Mouse (Mus musculus): ENCODE data around the gene Bspry. TPM values are rescaled to one million over a fixed set of nuclear protein-coding genes. Genes with fewer than 3 reads are reported as not detected.

Bspry gene
- 31.7 and 33.2 TPM in 2 replicates for polyA plus RNA-seq (2015; fragmentation: Nextera tagmentation; extraction: Ambion mirVana)

DNA sequence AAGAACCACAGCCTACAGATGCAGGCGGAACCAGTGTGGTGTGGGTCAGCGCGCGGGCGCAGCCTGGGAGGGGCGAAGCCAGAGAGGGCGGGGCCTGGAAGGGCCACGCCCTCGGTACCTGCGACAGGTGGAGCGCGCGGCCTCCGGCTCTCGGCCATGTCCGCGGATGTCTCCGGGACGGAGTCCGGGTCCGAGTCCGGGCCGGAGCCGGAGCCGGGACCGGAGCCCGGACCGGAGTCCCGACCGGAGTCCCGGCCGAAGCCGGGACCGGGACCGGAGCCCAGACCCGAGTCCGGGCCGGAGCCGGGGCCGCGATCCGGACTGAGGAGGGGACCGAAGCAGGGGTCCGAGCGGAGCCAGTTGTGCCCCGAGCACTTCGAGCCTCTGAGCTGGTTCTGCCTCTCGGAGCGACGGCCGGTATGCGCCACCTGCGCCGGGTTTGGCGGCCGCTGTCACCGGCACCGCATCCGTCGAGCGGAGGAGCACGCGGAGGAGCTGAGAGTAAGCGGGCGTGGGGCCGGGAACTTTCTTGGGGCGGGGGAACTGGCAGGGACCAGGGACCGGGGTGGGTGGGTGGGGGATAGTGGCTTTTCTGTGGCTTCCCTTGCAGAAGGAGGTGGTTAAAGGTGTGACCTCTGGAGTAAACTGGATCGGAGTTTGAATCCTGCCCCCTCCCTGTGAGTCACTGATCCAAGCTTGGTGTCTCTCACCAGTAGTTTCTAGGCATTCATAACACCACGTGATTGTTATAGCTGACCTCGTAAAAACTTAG lies at the start of gene Bspry:
Gene Bspry (plus strand): TSS at position 117 of the 772 bp plus-strand sequence.
- H3K27me3 ChIP-seq (replicated peaks): no peaks in the 10 kb centered on the region

DNA sequence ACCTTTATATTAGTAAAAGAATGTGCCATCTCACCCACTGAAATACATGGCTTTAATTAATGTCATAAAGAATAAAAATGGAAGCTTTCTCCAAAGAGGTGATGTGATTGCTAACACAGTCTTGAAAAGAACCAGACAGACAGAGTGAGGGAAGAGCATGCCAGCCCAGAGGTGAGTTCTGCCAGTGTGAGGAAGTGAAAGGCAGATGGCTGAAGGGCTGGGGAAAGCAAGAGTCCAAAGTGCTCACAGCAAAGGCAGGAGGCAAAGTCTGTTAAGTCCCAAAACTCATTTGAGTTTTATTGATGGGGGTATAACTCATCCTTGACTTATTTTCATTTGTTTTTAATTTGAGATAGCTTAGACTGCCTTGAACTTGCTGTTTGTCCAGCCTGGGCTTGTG lies 49.2 kb upstream of the Bspry start:
- no peak for ATAC-seq
- Histone ChIP-seq H3K27me3 (replicated peaks) (no peaks in the 10 kb centered on the region), H3K36me3 (no peaks in the 10 kb centered on the region), H3K4me1 (replicated peaks) (no peaks in the 10 kb centered on the region), H3K27ac (no peak overlapping the region), H3K9ac (no peak overlapping the region), H3K4me3 (replicated peaks) (no peak overlapping the region), H3K9me3 (no peaks in the 10 kb centered on the region), H3K4me2 (replicated peaks) (no peak overlapping the region)

More for the DNA sequence above, at the start of gene Bspry:
- 0 out of 2 replicates have a peak within 1 kb of the TSS, but pooled peaks have one; percentile 37 for H3K27ac ChIP-seq
- H3K9me3 ChIP-seq: no peaks in the 10 kb centered on the region
- peak within 1 kb of the TSS; percentile 49 for H3K4me3 ChIP-seq (replicated peaks)
- WGBS: 1% methylated on average over 71 of the region's 71 CpGs
- peak; percentile 93 for ATAC-seq
- H3K4me2 ChIP-seq (replicated peaks): peak within 1 kb of the TSS; percentile 81
- H3K4me1 ChIP-seq (replicated peaks): 0 out of 2 replicates have a peak, but pooled peaks cover 5% of the 10 kb centered on the region
- peak within 1 kb of the TSS; percentile 54 for H3K9ac ChIP-seq
- H3K36me3 ChIP-seq: no peaks in the 10 kb centered on the region

DNA sequence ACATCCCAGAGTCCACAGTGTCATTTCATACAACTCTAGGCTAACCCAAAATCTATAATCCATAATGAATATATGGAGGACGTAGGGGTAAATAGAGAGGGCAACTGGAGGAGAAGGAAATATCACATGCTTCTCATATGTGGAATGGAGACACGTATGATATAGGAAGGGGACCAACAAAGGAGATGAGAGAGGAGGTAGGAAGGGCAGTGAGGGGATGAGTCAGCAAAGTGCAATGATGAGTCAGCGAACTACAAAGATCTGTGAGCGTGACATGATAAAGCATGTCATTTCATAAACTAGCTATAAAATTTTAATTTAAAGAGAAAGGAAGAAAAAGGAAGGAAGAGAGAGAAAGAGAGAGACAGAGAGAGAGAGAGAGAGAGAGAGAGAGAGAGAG lies 48.3 kb upstream of the Bspry start:
- Histone ChIP-seq H3K9ac (no peak overlapping the region), H3K4me2 (replicated peaks) (no peak overlapping the region), H3K27ac (no peak overlapping the region), H3K4me3 (replicated peaks) (no peak overlapping the region), H3K36me3 (no peaks in the 10 kb centered on the region), H3K4me1 (replicated peaks) (no peaks in the 10 kb centered on the region), H3K9me3 (no peaks in the 10 kb centered on the region), H3K27me3 (replicated peaks) (no peaks in the 10 kb centered on the region)
- ATAC-seq: no peak
- WGBS: 80% methylated on average over 4 of the region's 4 CpGs

DNA sequence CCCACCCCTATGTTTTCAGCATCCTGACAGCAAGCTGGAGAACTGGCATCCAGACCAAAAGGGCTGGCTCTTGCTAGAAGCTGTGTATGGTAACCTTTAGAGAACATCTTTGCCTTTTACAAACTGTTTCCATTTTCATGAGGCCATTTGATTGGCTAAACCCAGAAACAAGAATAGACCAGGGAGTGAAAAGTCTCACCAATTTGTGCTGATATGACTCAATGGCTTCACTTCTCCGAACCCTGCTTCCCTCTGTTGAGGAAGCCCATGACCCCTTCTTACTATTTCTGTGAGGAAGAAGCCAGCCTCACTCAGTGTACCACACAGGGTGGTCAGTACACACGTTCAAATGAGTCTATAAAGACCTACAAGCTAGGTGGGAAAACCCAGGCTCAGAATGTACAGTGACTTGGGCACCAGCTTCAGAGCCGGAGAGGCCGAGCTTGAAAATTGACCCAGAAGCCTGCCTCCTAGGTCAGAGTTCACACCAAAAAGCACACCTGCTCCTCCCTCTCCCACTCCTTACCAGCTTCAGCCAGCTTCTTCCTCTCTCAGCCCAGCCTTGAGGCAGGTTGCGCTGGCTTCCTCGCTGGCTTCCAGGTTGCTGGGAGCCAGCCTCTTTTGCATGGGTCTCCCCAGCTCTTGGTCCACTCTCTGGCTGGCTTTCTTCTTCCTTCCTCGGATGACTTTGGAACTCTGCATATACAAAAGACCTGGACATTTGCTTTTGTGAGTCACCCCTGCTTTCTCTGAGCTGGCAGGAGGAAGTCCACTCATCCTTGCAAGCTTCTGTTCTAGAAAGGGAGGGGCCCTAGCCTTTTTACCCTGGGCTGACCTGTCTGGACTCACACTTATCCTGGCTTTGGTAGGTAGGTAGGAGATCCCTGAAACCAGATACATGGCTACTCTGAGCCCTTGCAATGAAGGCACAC lies 45.6 kb upstream of the Bspry start:
- H3K4me2 ChIP-seq (replicated peaks): no peak overlapping the region
- no peak overlapping the region for H3K27ac ChIP-seq
- H3K9ac ChIP-seq: no peak overlapping the region
- H3K9me3 ChIP-seq: no peaks in the 10 kb centered on the region
- H3K4me3 ChIP-seq (replicated peaks): no peak overlapping the region
- H3K4me1 ChIP-seq (replicated peaks): no peaks in the 10 kb centered on the region
- H3K27me3 ChIP-seq (replicated peaks): no peaks in the 10 kb centered on the region
- no peaks in the 10 kb centered on the region for H3K36me3 ChIP-seq
- peak; percentile 47; the same call in 1 of the 2 replicates for ATAC-seq
- WGBS: 65% methylated on average over 7 of the region's 7 CpGs

DNA sequence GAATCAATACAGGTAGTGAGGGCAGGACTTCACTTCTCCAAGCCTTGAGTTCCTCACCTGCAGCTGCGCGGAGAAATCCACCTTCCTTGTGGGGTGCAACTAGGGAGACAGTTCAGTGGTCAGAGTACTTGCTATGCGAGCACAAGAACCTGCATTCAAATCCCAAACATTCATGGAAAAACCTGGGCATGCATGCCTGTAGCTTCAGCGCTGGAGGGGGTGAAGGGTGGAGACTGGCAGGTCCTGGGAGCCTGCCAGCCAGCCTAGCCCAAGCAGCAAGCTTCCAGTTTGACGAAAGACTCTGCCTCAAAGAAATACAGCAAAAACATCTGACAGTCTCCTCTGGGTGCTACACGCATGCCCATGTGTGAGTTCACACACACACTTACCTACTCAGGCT lies 44.8 kb upstream of the Bspry start, which contains the start of gene Rnf183:
Gene Rnf183 (minus strand): TSS at position 172 of the 400 bp plus-strand sequence.
- Histone ChIP-seq H3K9me3 (no peaks in the 10 kb centered on the region), H3K27me3 (replicated peaks) (no peaks in the 10 kb centered on the region), H3K4me2 (replicated peaks) (no peak within 1 kb of the TSS), H3K4me1 (replicated peaks) (no peaks in the 10 kb centered on the region), H3K9ac (no peak within 1 kb of the TSS), H3K36me3 (no peaks in the 10 kb centered on the region), H3K27ac (no peak within 1 kb of the TSS), H3K4me3 (replicated peaks) (no peak within 1 kb of the TSS)
- ATAC-seq: no peak
- 76% methylated on average over 6 of the region's 6 CpGs for WGBS

DNA sequence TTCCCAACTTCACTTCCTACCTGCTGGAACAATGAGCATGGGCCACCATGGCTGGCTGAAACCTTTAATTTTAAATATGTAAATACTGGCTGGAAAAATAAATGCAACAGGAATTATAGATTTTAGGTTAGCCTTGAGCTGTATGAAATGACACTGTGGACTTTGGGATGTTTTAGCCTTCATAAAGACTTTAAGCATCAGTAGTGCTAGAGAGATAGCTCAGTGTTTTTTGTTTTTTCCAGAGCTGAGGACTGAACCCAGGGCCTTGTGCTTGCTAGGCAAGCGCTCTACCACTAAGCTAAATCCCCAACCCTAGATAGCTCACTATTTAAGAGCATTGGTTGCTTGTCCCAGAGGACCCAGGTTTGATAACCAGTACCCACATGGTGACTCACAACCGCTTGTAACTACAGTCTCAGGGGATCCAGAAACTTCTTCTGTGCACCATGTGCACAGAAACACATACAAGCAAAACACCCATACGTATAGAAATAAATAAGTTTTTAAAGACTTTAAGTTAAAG lies 42.5 kb upstream of the Bspry start:
- Histone ChIP-seq H3K4me3 (replicated peaks) (no peak overlapping the region), H3K27me3 (replicated peaks) (no peaks in the 10 kb centered on the region), H3K4me1 (replicated peaks) (no peaks in the 10 kb centered on the region), H3K36me3 (no peaks in the 10 kb centered on the region), H3K9me3 (no peaks in the 10 kb centered on the region), H3K9ac (no peak overlapping the region), H3K4me2 (replicated peaks) (no peak overlapping the region), H3K27ac (no peak overlapping the region)
- no peak for ATAC-seq
- 91% methylated on average over 3 of the region's 3 CpGs for WGBS

DNA sequence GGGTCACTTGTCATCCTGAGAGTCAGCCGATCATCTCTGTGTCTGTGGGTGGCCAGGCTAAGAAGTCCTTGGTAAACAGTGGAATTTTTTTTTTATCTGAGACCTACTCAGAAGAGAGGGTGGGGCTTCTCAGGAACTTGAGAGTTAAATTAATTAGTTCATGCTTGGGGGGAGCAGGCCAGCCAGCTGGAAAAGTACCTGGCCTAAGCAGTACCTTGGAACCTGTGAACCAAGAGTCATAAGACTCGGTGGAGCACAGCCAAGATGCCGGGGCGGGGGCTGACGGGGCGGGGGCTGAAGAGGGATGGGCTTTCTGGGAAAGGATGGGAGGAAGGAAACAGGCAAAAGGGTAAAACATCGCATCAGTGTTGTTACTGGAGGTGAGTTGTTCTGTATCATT lies 42.0 kb upstream of the Bspry start:
- H3K27ac ChIP-seq: no peak overlapping the region
- H3K4me3 ChIP-seq (replicated peaks): no peak overlapping the region
- WGBS: 72% methylated on average over 7 of the region's 7 CpGs
- H3K9me3 ChIP-seq: no peaks in the 10 kb centered on the region
- no peaks in the 10 kb centered on the region for H3K36me3 ChIP-seq
- no peaks in the 10 kb centered on the region for H3K27me3 ChIP-seq (replicated peaks)
- no peaks in the 10 kb centered on the region for H3K4me1 ChIP-seq (replicated peaks)
- ATAC-seq: no peak
- no peak overlapping the region for H3K9ac ChIP-seq
- no peak overlapping the region for H3K4me2 ChIP-seq (replicated peaks)

DNA sequence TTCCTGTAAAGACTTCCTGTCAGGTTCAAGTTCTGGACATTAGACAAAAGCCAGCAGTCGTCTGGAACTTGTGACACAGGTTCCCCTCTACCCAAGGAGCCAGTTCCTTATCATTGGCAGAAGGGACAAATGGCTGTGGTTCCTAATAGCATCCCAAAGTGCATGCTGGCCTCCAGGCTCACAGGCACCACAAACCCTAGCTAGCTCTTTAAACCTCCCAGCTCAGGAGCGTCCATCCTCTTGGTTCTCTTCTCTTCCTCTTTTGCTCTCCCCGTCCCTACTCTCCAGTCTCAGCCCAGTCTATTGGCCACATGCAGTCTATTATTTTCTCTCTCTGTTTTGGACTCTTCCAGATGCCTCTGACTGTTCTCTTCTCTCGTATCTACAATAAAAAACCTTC lies 40.1 kb upstream of the Bspry start:
- WGBS: 63% methylated on average over 4 of the region's 4 CpGs
- no peak for ATAC-seq
- Histone ChIP-seq H3K9ac (no peak overlapping the region), H3K9me3 (no peaks in the 10 kb centered on the region), H3K4me2 (replicated peaks) (no peak overlapping the region), H3K36me3 (no peaks in the 10 kb centered on the region), H3K4me1 (replicated peaks) (no peaks in the 10 kb centered on the region), H3K4me3 (replicated peaks) (no peak overlapping the region), H3K27ac (no peak overlapping the region), H3K27me3 (replicated peaks) (no peaks in the 10 kb centered on the region)

DNA sequence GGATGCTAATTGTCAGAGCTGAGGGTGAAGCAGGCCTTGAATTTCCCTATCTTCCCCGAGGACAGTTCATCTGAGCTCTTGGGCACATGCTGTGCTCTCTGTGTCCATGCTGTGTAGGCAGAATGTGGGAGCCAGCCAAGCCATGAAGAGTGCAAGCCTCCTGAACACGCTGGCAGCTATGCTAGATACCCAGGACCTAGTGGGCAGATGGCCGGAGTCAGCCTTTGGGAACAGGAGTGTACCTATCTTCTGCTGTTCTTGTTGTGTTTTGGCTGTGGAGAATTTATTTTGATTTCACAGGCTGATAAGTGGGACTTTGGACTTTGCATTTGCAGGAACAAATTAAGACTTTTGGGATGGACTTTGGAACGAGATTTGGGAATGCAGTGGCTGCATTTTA lies 39.3 kb upstream of the Bspry start:
- Histone ChIP-seq H3K4me1 (replicated peaks) (no peaks in the 10 kb centered on the region), H3K36me3 (no peaks in the 10 kb centered on the region), H3K4me2 (replicated peaks) (no peak overlapping the region), H3K27me3 (replicated peaks) (no peaks in the 10 kb centered on the region), H3K27ac (no peak overlapping the region), H3K9me3 (no peaks in the 10 kb centered on the region), H3K4me3 (replicated peaks) (no peak overlapping the region), H3K9ac (no peak overlapping the region)
- no peak for ATAC-seq
- WGBS: 82% methylated on average over 4 of the region's 4 CpGs

DNA sequence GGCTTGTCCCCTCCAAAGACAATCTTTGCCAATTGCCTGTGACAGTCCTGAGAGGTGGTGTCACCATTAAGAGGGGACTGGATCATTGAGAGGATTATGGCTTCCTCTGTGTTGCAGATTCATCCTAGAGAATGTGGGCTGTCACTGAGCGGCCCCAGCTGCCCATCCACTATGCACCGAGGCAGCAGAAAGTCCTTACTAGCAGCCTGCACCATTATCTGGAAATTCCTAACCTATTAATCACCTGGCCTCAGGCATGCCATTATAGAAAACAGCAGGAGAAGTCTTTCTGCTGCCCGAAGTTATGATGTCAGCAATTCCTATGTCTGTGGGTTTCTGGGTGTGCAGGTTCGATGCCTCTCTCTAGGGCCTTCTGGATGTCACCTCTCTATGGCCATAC lies 38.9 kb upstream of the Bspry start:
- 70% methylated on average over 4 of the region's 4 CpGs for WGBS
- no peaks in the 10 kb centered on the region for H3K36me3 ChIP-seq
- H3K4me2 ChIP-seq (replicated peaks): no peak overlapping the region
- no peak overlapping the region for H3K27ac ChIP-seq
- H3K27me3 ChIP-seq (replicated peaks): no peaks in the 10 kb centered on the region
- no peak overlapping the region for H3K4me3 ChIP-seq (replicated peaks)
- no peaks in the 10 kb centered on the region for H3K9me3 ChIP-seq
- H3K4me1 ChIP-seq (replicated peaks): no peaks in the 10 kb centered on the region
- no peak overlapping the region for H3K9ac ChIP-seq
- ATAC-seq: no peak

DNA sequence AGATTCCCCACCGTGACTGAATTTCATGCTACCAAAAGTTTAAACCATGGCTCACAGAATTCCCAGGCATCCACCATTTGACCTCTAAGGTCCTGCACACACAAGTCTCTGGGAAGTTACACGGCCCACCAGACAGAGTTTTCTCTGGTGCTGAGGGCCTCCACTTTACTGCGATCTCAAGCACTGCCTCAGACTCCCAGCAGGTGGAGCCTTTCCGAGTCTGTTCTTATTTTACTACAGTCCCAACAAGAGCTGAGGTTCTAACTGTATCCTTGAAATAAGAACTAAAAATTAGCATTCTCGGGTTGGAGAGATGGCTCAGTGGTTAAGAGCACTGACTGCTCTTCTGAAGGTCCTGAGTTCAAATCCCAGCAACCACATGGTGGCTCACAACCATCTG lies 24.9 kb upstream of the Bspry start:
- H3K27me3 ChIP-seq (replicated peaks): no peaks in the 10 kb centered on the region
- WGBS: 50% methylated on average over 5 of the region's 5 CpGs
- H3K9ac ChIP-seq: no peak overlapping the region
- ATAC-seq: no peak
- H3K4me2 ChIP-seq (replicated peaks): no peak overlapping the region
- no peaks in the 10 kb centered on the region for H3K9me3 ChIP-seq
- H3K27ac ChIP-seq: no peak overlapping the region
- no peaks in the 10 kb centered on the region for H3K36me3 ChIP-seq
- no peak overlapping the region for H3K4me3 ChIP-seq (replicated peaks)
- peaks cover 2% of the 10 kb centered on the region; the same call in 1 of the 2 replicates for H3K4me1 ChIP-seq (replicated peaks)

DNA sequence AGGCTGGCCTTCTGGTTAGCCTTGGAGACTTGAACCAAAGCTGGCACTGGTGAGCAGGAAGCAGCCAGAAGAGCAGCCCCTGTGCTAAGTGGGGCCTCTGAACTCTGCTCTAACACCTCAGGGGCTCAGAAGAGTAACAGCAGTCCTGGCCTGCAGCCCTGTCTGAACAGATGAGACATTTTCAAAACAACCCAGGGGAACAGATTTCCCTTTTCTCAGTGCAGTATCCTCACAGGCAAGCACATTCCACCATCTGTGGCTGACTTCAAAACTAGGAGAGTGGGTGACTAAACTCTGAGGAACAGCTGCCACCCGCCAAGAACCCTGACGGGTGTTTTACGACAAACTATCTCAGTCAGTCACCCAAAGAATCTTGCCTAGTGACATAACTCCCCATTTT lies 20.8 kb upstream of the Bspry start:
- no peak overlapping the region for H3K4me3 ChIP-seq (replicated peaks)
- WGBS: 69% methylated on average over 3 of the region's 3 CpGs
- peaks cover 2% of the 10 kb centered on the region; the same call in 1 of the 2 replicates for H3K4me1 ChIP-seq (replicated peaks)
- H3K9me3 ChIP-seq: no peaks in the 10 kb centered on the region
- ATAC-seq: peak; percentile 21; the same call in 1 of the 2 replicates
- H3K9ac ChIP-seq: no peak overlapping the region
- H3K36me3 ChIP-seq: no peaks in the 10 kb centered on the region
- no peak overlapping the region for H3K4me2 ChIP-seq (replicated peaks)
- no peaks in the 10 kb centered on the region for H3K27me3 ChIP-seq (replicated peaks)
- no peak overlapping the region for H3K27ac ChIP-seq
